Mouse (Mus musculus): ENCODE measurements around the gene Abca8a.
A peak's percentile ranks its signal among the peaks of the same experiment; 100 is the strongest.
"Not testable (repeated sequence)": the region's sequence is repeated elsewhere in the genome, so short reads cannot be mapped to it uniquely, and the experiment has no call there.

Gene Abca8a

DNA sequence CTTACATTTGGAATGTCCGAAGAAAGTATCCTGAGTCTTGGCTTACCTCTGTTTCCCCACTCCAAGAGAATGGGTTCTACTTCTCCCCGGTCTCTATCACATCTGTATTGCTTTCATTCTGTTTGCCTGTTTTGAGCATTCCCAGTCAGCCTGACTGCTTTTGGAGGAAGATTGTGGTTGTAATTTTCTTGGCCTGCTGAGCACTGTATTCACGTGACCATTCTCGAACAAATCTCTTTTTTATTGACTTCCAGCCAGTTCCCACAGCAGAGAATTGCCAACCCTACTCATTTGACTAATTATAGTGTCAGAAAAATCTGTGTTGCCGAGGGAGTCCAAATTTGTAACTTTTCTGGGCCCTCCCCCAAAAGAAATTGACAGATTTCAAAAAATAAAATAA is at the start of gene Abca8a:
Gene Abca8a (minus strand): TSS at position 121 of the 400 bp plus-strand sequence.
- peak; percentile 9 for DNase-seq

DNA sequence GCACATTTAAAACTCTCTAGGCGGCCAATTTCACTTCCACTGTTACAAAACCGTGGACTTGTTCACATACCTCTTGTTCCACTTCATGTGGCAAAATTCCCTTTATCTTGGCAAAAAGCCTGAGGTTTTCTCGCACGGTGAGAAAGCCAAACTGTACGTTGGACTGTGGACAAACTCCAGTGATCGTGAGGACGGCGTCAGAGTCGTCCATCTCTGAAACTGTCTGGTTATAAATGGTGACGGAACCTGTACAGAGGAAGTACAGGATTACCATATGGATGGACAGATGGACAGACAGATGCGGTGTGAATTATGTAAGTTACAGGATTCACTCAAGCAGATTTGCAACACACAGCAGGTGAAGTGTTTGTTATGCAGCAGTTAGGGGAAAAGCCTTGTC is 49.6 kb upstream of the Abca8a start:
- DNase-seq, result peak; percentile 35

GRCm38 (mm10) chr11:110130760-110131159 is 35.0 kb upstream of the Abca8a start:
- no peak for DNase-seq

DNA sequence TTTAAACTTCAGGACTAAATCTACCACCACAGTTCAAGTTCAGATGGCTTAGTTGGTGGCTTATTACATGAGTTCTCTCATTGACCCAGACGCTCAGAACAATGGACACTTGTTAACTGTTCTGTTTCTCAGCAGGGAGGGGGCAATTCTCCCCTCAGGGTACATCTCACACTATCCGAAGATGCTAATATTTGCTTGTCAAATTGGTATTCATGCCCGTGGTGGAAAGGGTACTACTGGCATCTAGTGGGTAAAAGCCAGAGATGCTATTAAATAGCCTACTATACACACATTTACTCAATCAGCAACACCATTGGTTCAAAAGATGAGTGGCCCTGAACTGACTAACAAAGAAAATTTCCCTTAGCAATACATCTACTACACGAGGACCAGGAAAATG is 15.4 kb upstream of the Abca8a start:
- no peak for DNase-seq

GRCm38 (mm10) chr11:110101437-110101836 is 5.7 kb upstream of the Abca8a start:
- DNase-seq, result no peak

GRCm38 (mm10) chr11:110098901-110099300 is 3.1 kb upstream of the Abca8a start:
- DNase-seq, result no peak

GRCm38 (mm10) chr11:110097465-110097864 is 1.7 kb upstream of the Abca8a start:
- DNase-seq, result no peak

- no peak for DNase-seq
Measured at GRCm38 (mm10) chr11:110094846-110095380, 865 bp downstream of the Abca8a start.

DNA sequence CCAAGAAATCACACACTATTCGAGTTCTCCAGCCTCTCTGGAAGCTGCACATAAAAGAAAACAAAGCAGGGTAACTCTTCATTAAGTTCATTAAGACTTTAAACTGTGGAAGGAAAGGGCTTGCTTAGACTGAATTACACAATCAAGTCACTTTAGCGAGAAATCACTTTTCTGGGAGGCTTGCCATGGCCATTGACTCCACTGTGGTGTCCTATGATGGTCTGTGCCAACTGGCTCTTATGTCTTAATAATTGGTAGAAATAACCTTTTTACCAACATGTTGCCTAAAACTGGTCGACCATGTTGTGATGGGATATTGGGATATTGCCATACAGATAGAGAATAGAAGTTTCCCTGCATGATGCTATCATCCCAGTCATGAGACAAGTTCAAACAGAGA is 1.5 kb downstream of the Abca8a start:
- DNase-seq, result no peak

DNA sequence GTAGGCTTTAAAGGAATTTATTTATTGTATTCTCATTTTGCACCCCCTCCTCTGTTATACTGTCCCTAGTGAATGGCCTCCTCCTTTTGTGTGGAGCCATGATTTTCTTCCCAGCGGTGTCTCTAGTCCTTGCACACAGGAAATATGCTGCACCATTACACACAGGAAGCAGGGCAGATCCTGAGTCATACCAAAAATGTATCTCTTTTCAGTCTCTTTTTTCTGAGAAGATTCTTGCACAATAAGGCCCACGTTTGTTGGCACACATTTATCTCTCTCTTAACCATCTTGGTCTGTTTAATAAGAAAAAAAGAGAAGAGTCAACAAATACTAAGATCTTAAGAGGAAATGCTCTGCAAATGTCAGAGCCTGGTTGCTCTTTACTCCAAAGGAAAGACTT is 4.5 kb downstream of the Abca8a start:
- no peak for DNase-seq

GRCm38 (mm10) chr11:110072158-110072557 is 23.6 kb downstream of the Abca8a start:
- DNase-seq, result no peak

GRCm38 (mm10) chr11:110061032-110061431 is 34.7 kb downstream of the Abca8a start:
- DNase-seq, result no peak

DNA sequence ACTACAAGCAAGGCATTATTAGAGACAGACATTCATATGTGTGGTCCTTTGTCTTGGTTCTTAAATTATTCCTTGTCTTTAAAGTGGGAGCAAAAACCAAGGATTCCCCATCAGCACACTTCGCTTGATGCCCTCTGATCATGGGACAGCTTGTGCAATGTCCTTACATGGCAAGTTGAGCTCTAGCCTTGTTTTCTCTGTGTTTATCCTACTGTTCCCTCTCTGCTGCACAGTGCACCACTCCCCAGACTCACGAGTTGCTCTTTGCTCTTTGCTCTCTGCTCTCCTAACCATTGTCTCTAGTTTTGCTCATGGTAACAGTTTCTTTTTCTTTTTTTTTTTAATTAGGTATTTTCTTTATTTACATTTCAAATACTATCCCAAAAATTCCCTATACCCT is 35.7 kb downstream of the Abca8a start:
- peak; percentile 3 for DNase-seq

GRCm38 (mm10) chr11:110053681-110054080 is 42.1 kb downstream of the Abca8a start:
- DNase-seq, result no peak

DNA sequence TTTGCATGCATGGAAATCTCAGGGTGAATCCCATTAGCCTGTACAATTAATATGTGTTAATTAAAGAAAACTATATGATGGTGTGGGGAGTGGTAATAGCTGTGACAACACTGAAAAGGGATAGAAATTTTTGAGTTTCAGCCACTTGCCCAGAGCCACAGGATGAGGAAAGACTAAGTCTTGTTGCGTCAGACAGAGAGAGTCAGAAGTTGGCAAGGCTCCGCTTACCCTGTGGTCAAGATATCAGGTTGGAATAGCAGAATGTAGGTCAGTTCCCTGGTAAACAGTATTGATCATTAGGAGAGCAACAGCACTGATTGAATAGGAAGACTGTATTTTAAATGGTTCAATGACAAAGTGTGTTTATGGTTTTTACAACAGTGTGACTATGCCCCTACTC is 58.0 kb downstream of the Abca8a start:
- no peak for DNase-seq

- peak; percentile 11 for DNase-seq
Measured at GRCm38 (mm10) chr11:110028913-110029695, 66.7 kb downstream of the Abca8a start.

DNA sequence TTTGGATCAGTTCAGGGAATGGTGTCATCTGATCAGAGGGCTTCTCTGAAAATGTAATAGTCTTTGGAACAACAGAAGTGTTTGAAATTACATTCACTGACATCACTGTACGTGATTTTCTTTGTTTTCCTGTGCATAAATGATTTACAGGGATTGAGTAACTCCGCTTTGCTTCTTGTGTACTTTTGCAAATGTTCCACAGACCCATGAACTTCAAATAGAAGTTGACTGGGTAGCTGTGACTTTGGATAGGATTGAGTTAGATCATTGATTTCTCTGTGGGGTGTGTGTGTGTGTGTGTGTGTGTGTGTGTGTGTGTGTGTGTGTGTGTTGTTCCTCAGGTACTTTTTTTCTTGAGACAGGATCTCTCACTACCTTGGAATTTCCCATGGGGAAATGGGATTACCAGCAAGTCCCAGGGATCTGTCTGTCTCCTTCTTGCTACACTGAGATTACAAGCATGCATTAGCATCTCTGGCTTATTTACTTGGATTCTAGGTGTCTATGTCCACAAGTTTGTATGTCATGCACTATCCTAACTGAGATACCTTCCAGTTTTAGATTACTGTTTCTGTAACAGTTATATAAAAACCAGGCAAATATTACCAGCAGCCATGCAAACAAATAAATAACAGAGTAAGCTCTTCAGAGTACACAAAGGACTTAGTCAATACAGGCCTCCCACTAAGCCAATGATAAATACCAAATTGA is 84.8 kb downstream of the Abca8a start:
- no peak for DNase-seq

GRCm38 (mm10) chr11:109995624-109996023 is 100.2 kb downstream of the Abca8a start, which contains the start of gene Abca8b:
Gene Abca8b (minus strand): TSS chr11:109995845.
- peak; percentile 63 for DNase-seq

- DNase-seq, result no peak
Measured at GRCm38 (mm10) chr11:109995013-109995412, 100.8 kb downstream of the Abca8a start.

DNA sequence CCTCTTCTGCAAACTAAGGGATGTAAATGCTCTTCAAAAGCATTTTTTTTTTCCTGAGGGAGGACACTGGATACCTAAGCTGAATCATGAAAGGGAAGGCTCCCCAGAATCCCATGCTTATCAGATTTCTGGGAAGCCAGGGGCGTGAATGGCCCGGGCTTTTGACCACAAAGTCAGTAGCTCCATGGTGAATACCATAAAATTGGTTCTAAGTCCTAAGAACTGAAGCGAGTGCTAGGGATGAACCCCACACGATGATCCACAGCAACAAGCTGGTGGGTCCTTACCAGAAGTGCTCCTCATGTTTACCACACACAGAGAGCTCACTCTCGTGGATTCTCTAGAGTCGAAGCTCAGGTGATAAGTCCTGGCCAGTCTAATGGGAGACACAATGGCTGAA is 101.8 kb downstream of the Abca8a start:
- no peak for DNase-seq

DNA sequence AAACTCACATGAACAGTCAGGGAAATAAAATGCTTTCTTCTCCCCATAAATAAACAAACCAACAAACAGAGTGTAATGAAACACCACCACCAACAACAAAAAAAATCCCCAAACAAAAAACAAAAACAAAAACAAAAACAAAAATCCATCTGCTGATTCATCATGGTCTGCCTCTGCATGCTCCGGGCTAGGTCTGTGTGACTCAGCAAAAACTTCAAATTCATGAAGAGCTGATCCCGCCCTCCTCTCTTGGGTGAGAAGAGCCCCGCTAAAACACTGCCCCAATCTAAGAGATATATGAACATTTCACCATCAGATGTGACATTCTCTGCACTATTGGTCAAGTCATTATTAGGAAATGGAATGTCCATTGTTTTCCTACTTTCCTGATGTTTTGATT is 104.5 kb downstream of the Abca8a start:
- DNase-seq, result no peak

GRCm38 (mm10) chr11:109990256-109990655 is 105.5 kb downstream of the Abca8a start:
- no peak for DNase-seq

- DNase-seq, result no peak
Measured at GRCm38 (mm10) chr11:109988164-109988563, 107.6 kb downstream of the Abca8a start.

DNA sequence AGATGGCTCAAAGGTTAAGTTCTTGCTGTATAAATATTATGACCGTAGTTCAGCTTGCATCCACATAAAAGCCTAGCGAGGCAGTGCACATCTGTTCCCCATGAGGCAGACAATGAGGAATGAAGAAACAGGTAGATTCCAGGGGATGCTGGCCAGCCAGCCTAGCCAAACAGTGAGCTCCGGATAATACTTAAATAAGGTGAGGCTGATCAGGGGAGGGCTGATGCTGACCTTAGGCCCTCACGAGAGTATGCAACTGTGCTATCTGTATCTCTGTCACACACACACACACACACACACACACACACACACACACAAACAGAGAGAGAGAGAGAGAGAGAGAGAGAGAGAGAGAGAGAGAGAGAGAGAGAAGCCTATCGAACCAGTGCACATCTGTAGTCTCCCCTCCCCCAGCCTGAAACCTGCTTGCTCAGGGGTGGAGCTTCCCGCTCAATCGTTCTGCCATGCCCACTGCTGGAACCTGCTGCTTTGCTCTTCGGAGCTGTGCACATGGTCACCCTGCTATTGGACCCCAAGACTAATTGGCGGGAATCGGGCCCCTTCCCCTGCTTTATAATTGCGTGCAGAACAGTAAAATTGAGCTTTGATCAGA is 108.2 kb downstream of the Abca8a start:
- DNase-seq, result not testable (repeated sequence)
